Mouse (Mus musculus) left cerebral cortex, adult 2 months (tissue): Measurements from ENCODE around the gene Tmem132d. TPM values are rescaled to one million over a fixed set of nuclear protein-coding genes. Genes with fewer than 3 reads are reported as not detected.
A peak's percentile ranks its signal among the peaks of the same experiment; 100 is the strongest.

Experiments used
- DNase-seq, 2 experiments: peaks; one replicate each; pipeline ENCODE4 v3.0.0; 2021 to 2022; ENCODE audit warnings: low spot score in 2 of 2, mixed read lengths in 1 of 2; ENCODE audit errors: extremely low spot score in 1 of 2
- H3K27ac ChIP-seq: fragments of 200-600 bp; 2 replicates; pipeline ENCODE4 v1.8.1; 2022
- H3K4me3 ChIP-seq: fragments of 200-600 bp; 2 replicates; pipeline ENCODE4 v1.8.1; 2022
- CTCF ChIP-seq: fragments of 200-600 bp; IDR thresholded peaks from 2 replicates; pipeline ENCODE4 v1.8.1; 2022; ENCODE audit warnings: antibody characterized with exemption, mild to moderate bottlenecking, moderate library complexity
- intact Hi-C: fragments of 180-260 bp; cut with DNase I; formaldehyde crosslinking; loops from one replicate; pipeline ENCODE4 v1.15.1; 2025
- total RNA-seq, 2 experiments: library from RNA; stranded (reverse); gene quantifications; 2 replicates each; pipeline ENCODE4 v1.2.3; 2021

The Tmem132d gene
- total RNA-seq, 2 experiments from 2014 or later, result 57.7 to 59.9 TPM

GRCm38 (mm10) chr5:127895176-127895575 lies 537.7 kb downstream of the Tmem132d start:
- no peak for TF ChIP-seq CTCF
- DNase-seq, result no peak

GRCm38 (mm10) chr5:127885566-127886505 lies 547.0 kb downstream of the Tmem132d start:
- Histone ChIP-seq H3K27ac (no peak overlapping the region), H3K4me3 (no peak overlapping the region)
- intact Hi-C loops, result no loop called here
- TF ChIP-seq CTCF, result no peak
- DNase-seq, result no peak

More at GRCm38 (mm10) chr5:127895176-127895575, 537.7 kb downstream of the Tmem132d start:
- Histone ChIP-seq H3K4me3 (no peak overlapping the region), H3K27ac (no peak overlapping the region)
- intact Hi-C loops, result no loop called here

- Histone ChIP-seq H3K27ac (no peak overlapping the region), H3K4me3 (no peak overlapping the region)
- DNase-seq, result no peak
- TF ChIP-seq CTCF, result no peak
- intact Hi-C loops, result no loop called here
These were observed 549.9 kb downstream of the Tmem132d start for GRCm38 (mm10) chr5:127883021-127883420.

- Histone ChIP-seq H3K4me3 (no peak overlapping the region), H3K27ac (no peak overlapping the region)
- DNase-seq, result no peak
- intact Hi-C loops, result no loop called here
- no peak for TF ChIP-seq CTCF
These were observed 558.4 kb downstream of the Tmem132d start for GRCm38 (mm10) chr5:127874461-127874860.

- Histone ChIP-seq H3K4me3 (no peak overlapping the region), H3K27ac (no peak overlapping the region)
- no peak for DNase-seq
- no peak for TF ChIP-seq CTCF
- intact Hi-C loops, result no loop called here
These were observed 567.7 kb downstream of the Tmem132d start for GRCm38 (mm10) chr5:127865157-127865556.

- Histone ChIP-seq H3K4me3 (no peak overlapping the region), H3K27ac (no peak overlapping the region)
- no peak for DNase-seq
- intact Hi-C loops, result no loop called here
- no peak for TF ChIP-seq CTCF
These were observed 573.2 kb downstream of the Tmem132d start for GRCm38 (mm10) chr5:127859719-127860118.

GRCm38 (mm10) chr5:127852305-127852704 lies 580.6 kb downstream of the Tmem132d start:
- Histone ChIP-seq H3K27ac (no peak overlapping the region), H3K4me3 (no peak overlapping the region)
- intact Hi-C loops, result no loop called here
- DNase-seq, result no peak
- no peak for TF ChIP-seq CTCF

GRCm38 (mm10) chr5:127831791-127832190 lies 601.1 kb downstream of the Tmem132d start:
- H3K27ac ChIP-seq, result no peak overlapping the region
- intact Hi-C loops, result no loop called here
- no peak for DNase-seq
- no peak for TF ChIP-seq CTCF
- no peak overlapping the region for H3K4me3 ChIP-seq

GRCm38 (mm10) chr5:127830831-127831230 lies 602.0 kb downstream of the Tmem132d start:
- no peak for DNase-seq
- Histone ChIP-seq H3K27ac (no peak overlapping the region), H3K4me3 (no peak overlapping the region)
- intact Hi-C loops, result no loop called here
- TF ChIP-seq CTCF, result no peak

GRCm38 (mm10) chr5:127828756-127829155 lies 604.1 kb downstream of the Tmem132d start:
- H3K27ac ChIP-seq, result peak overlapping the region; percentile 16; the same call in 1 of the 2 replicates
- H3K4me3 ChIP-seq, result no peak overlapping the region
- no peak for DNase-seq
- intact Hi-C loops, result loop anchor here (5.0 kb wide), 1 partner anchor 124 kb away; no protein-coding TSS in a partner anchor
- no peak for TF ChIP-seq CTCF

GRCm38 (mm10) chr5:127821960-127822359 lies 610.9 kb downstream of the Tmem132d start:
- intact Hi-C loops, result loop anchor here (5.0 kb wide), 2 partner anchors 220 to 610 kb away; partner anchors contain the start of gene Tmem132d

GRCm38 (mm10) chr5:127815292-127815691 lies 617.6 kb downstream of the Tmem132d start:
- intact Hi-C loops, result loop anchor here (10.0 kb wide), 1 partner anchor 420 kb away; no protein-coding TSS in a partner anchor
- H3K4me3 ChIP-seq, result no peak overlapping the region
- no peak for TF ChIP-seq CTCF
- no peak for DNase-seq
- no peak overlapping the region for H3K27ac ChIP-seq

More at GRCm38 (mm10) chr5:127821960-127822359, 610.9 kb downstream of the Tmem132d start:
- Histone ChIP-seq H3K4me3 (no peak overlapping the region), H3K27ac (no peak overlapping the region)
- peak; percentile 45 for TF ChIP-seq CTCF
- no peak for DNase-seq
